Mouse (Mus musculus) limb, embryonic 15.5 days (tissue): ENCODE data around the gene Tpx2. TPM values are rescaled to one million over a fixed set of nuclear protein-coding genes. Genes with fewer than 3 reads are reported as not detected.

ENCODE experiments used
- ATAC-seq: fragments of 200-750 bp; cut with Nextera tagmentation; 2 replicates; pipeline ENCODE4 v1.8.0; 2017; ENCODE audit warnings: low read depth, moderate TSS enrichment; ENCODE audit not compliant: insufficient number of reproducible peaks, low FRiP score, low TSS enrichment
- H3K27ac ChIP-seq: fragments of 300-500 bp; sonication (generic); 2 replicates; pipeline ENCODE4 v1.5.1; 2015; ENCODE audit warnings: moderate library complexity, mild to moderate bottlenecking, inconsistent platforms
- H3K27me3 ChIP-seq: fragments of 300-500 bp; sonication (generic); 2 replicates; pipeline ENCODE4 v1.6.1; 2015; ENCODE audit warnings: inconsistent platforms
- H3K36me3 ChIP-seq: fragments of 300-500 bp; sonication (generic); 2 replicates; pipeline ENCODE4 v1.6.1; 2015; ENCODE audit warnings: inconsistent platforms
- H3K4me1 ChIP-seq: fragments of 300-500 bp; sonication (generic); 2 replicates; pipeline ENCODE4 v1.6.1; 2015; ENCODE audit warnings: inconsistent platforms
- H3K4me2 ChIP-seq: fragments of 300-500 bp; sonication (generic); 2 replicates; pipeline ENCODE4 v1.6.1; 2015; ENCODE audit warnings: mild to moderate bottlenecking, inconsistent platforms
- H3K4me3 ChIP-seq: fragments of 300-500 bp; sonication (generic); 2 replicates; pipeline ENCODE4 v1.5.1; 2015; ENCODE audit warnings: mild to moderate bottlenecking, inconsistent platforms
- H3K9ac ChIP-seq: fragments of 300-500 bp; sonication (generic); 2 replicates; pipeline ENCODE4 v1.6.1; 2015; ENCODE audit warnings: inconsistent platforms
- H3K9me3 ChIP-seq: fragments of 300-500 bp; sonication (generic); 2 replicates; pipeline ENCODE4 v1.6.1; 2016; ENCODE audit warnings: inconsistent platforms
- WGBS: fragments of 180-500 bp; shearing (Covaris S2); methylation state at CpG from one replicate; pipeline ENCODE4 v1.1.7; 2015; 5-methylcytosine and 5-hydroxymethylcytosine counted together
- polyA plus RNA-seq: library from polyadenylated mRNA; unstranded; fragments of >200 nt; fragmentation: Nextera tagmentation; extraction: Ambion mirVana; gene quantifications from 2 replicates; pipeline ENCODE4 v1.2.1, GENCODE M21; 2015

Tpx2 gene
- polyA plus RNA-seq: 66.2 and 69.1 TPM in 2 replicates

GRCm38 (mm10) chr2:152847815-152848302, at the start of gene Tpx2:
TSS of gene Tpx2 (plus strand) at chr2:152847964.
- Histone ChIP-seq H3K4me1 (peaks cover 19% of the 10 kb centered on the region), H3K27ac (peak within 1 kb of the TSS; percentile 71), H3K27me3 (no peaks in the 10 kb centered on the region), H3K36me3 (0 out of 2 replicates have a peak, but pooled peaks cover 7% of the 10 kb centered on the region), H3K9ac (peak within 1 kb of the TSS; percentile 39), H3K4me3 (peak within 1 kb of the TSS; percentile 73), H3K4me2 (peak within 1 kb of the TSS; percentile 74), H3K9me3 (no peaks in the 10 kb centered on the region)
- WGBS: under 1% methylated on average over 34 of the region's 34 CpGs
- ATAC-seq: peak; percentile 96

- H3K4me3 ChIP-seq: no peak overlapping the region
- no peak for ATAC-seq
- 52% methylated on average over 7 of the region's 7 CpGs for WGBS
- H3K4me1 ChIP-seq: peaks cover 14% of the 10 kb centered on the region
- H3K27me3 ChIP-seq: no peaks in the 10 kb centered on the region
- H3K9me3 ChIP-seq: no peaks in the 10 kb centered on the region
- no peaks in the 10 kb centered on the region for H3K36me3 ChIP-seq
- no peak overlapping the region for H3K9ac ChIP-seq
- no peak overlapping the region for H3K4me2 ChIP-seq
- no peak overlapping the region for H3K27ac ChIP-seq
Observed at GRCm38 (mm10) chr2:152799954-152800761, 47.6 kb upstream of the Tpx2 start.

- no peak for ATAC-seq
- no peaks in the 10 kb centered on the region for H3K9me3 ChIP-seq
- H3K4me1 ChIP-seq: peaks cover 20% of the 10 kb centered on the region
Observed at GRCm38 (mm10) chr2:152800762-152801113, 47.0 kb upstream of the Tpx2 start.

GRCm38 (mm10) chr2:152802303-152802702, 45.5 kb upstream of the Tpx2 start:
- WGBS: 92% methylated on average over 10 of the region's 10 CpGs
- no peak for ATAC-seq
- no peaks in the 10 kb centered on the region for H3K36me3 ChIP-seq
- H3K9ac ChIP-seq: no peak overlapping the region
- H3K9me3 ChIP-seq: no peaks in the 10 kb centered on the region
- peaks cover 24% of the 10 kb centered on the region for H3K4me1 ChIP-seq
- H3K4me3 ChIP-seq: no peak overlapping the region
- no peaks in the 10 kb centered on the region for H3K27me3 ChIP-seq
- H3K4me2 ChIP-seq: no peak overlapping the region
- no peak overlapping the region for H3K27ac ChIP-seq

More at GRCm38 (mm10) chr2:152800762-152801113, 47.0 kb upstream of the Tpx2 start:
- H3K27me3 ChIP-seq: no peaks in the 10 kb centered on the region
- H3K36me3 ChIP-seq: no peaks in the 10 kb centered on the region
- H3K27ac ChIP-seq: no peak overlapping the region
- H3K9ac ChIP-seq: no peak overlapping the region
- H3K4me3 ChIP-seq: no peak overlapping the region
- no peak overlapping the region for H3K4me2 ChIP-seq

GRCm38 (mm10) chr2:152803081-152803480, 44.7 kb upstream of the Tpx2 start:
- Histone ChIP-seq H3K4me1 (peaks cover 24% of the 10 kb centered on the region), H3K9ac (no peak overlapping the region), H3K27ac (no peak overlapping the region), H3K4me3 (no peak overlapping the region), H3K4me2 (no peak overlapping the region), H3K36me3 (no peaks in the 10 kb centered on the region), H3K27me3 (no peaks in the 10 kb centered on the region), H3K9me3 (no peaks in the 10 kb centered on the region)
- ATAC-seq: no peak
- 76% methylated on average over 5 of the region's 5 CpGs for WGBS

- H3K27me3 ChIP-seq: no peaks in the 10 kb centered on the region
- H3K36me3 ChIP-seq: no peaks in the 10 kb centered on the region
- no peaks in the 10 kb centered on the region for H3K9me3 ChIP-seq
- H3K4me2 ChIP-seq: no peak overlapping the region
- H3K27ac ChIP-seq: peak overlapping the region; percentile 9
- H3K9ac ChIP-seq: no peak overlapping the region
- 0 out of 2 replicates have a peak, but pooled peaks have one; percentile 61 for ATAC-seq
- 11% methylated on average over 6 of the region's 6 CpGs for WGBS
- peaks cover 24% of the 10 kb centered on the region for H3K4me1 ChIP-seq
- no peak overlapping the region for H3K4me3 ChIP-seq
Observed at GRCm38 (mm10) chr2:152804408-152805110, 43.2 kb upstream of the Tpx2 start.

GRCm38 (mm10) chr2:152805111-152805490, 42.7 kb upstream of the Tpx2 start:
- Histone ChIP-seq H3K4me1 (peaks cover 24% of the 10 kb centered on the region), H3K27me3 (no peaks in the 10 kb centered on the region), H3K4me3 (no peak overlapping the region), H3K9me3 (no peaks in the 10 kb centered on the region), H3K27ac (peak overlapping the region; percentile 9), H3K4me2 (no peak overlapping the region), H3K9ac (no peak overlapping the region), H3K36me3 (no peaks in the 10 kb centered on the region)
- 29% methylated on average over 5 of the region's 5 CpGs for WGBS
- ATAC-seq: no peak

GRCm38 (mm10) chr2:152806037-152806436, 41.7 kb upstream of the Tpx2 start:
- 73% methylated on average over 2 of the region's 2 CpGs for WGBS
- Histone ChIP-seq H3K4me1 (peaks cover 29% of the 10 kb centered on the region), H3K36me3 (no peaks in the 10 kb centered on the region), H3K27me3 (no peaks in the 10 kb centered on the region), H3K9me3 (no peaks in the 10 kb centered on the region), H3K4me3 (no peak overlapping the region), H3K9ac (no peak overlapping the region), H3K4me2 (no peak overlapping the region), H3K27ac (no peak overlapping the region)
- no peak for ATAC-seq

- ATAC-seq: no peak
- no peak overlapping the region for H3K27ac ChIP-seq
- H3K4me1 ChIP-seq: peaks cover 33% of the 10 kb centered on the region
- 82% methylated on average over 3 of the region's 3 CpGs for WGBS
- no peak overlapping the region for H3K9ac ChIP-seq
- H3K4me3 ChIP-seq: no peak overlapping the region
- H3K9me3 ChIP-seq: no peaks in the 10 kb centered on the region
- H3K4me2 ChIP-seq: no peak overlapping the region
- no peaks in the 10 kb centered on the region for H3K27me3 ChIP-seq
- no peaks in the 10 kb centered on the region for H3K36me3 ChIP-seq
Observed at GRCm38 (mm10) chr2:152808178-152808577, 39.6 kb upstream of the Tpx2 start.

- H3K4me2 ChIP-seq: no peak overlapping the region
- no peaks in the 10 kb centered on the region for H3K36me3 ChIP-seq
- no peak overlapping the region for H3K27ac ChIP-seq
- H3K9me3 ChIP-seq: no peaks in the 10 kb centered on the region
- WGBS: 69% methylated on average over 5 of the region's 5 CpGs
- H3K4me1 ChIP-seq: peaks cover 18% of the 10 kb centered on the region
- H3K4me3 ChIP-seq: no peak overlapping the region
- no peaks in the 10 kb centered on the region for H3K27me3 ChIP-seq
- no peak overlapping the region for H3K9ac ChIP-seq
- ATAC-seq: no peak
Observed at GRCm38 (mm10) chr2:152810158-152810941, 37.4 kb upstream of the Tpx2 start.

GRCm38 (mm10) chr2:152811336-152812165, 36.2 kb upstream of the Tpx2 start:
- Histone ChIP-seq H3K9me3 (no peaks in the 10 kb centered on the region), H3K36me3 (no peaks in the 10 kb centered on the region), H3K27me3 (no peaks in the 10 kb centered on the region), H3K4me3 (no peak overlapping the region), H3K4me1 (peaks cover 21% of the 10 kb centered on the region), H3K27ac (peak overlapping the region; percentile 57; the same call in 1 of the 2 replicates), H3K9ac (no peak overlapping the region), H3K4me2 (no peak overlapping the region)
- WGBS: 48% methylated on average over 3 of the region's 3 CpGs
- no peak for ATAC-seq
